Comparison of ENCODE assay signal across 8 mouse cellular contexts in the genomic region with DNA sequence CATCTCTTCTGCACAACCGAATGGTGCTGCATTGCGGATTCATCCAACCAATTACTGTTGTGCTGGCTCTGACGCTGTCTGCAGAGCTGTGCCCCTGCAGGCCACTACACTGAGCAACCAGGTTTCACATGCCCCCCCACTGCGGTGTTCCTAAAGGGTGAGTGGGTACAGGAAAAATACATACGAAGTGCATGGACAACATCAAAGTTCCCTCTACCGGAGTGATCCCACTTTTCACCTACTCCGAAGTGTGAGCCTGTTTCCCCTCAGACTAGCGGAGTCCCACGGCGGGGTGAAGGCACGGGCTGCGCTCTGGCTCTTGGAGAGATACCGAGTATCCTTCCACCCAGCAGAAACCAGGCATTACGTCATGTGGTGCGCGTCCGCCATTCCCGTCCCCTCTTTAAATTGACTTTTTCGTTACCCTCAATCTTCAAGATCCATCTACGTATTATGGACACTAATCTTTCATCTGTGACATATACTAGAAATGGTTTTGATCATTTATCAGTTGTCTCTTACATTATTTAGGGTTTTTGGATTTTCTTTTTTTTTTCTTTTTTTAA. TPM values are rescaled to one million over a fixed set of nuclear protein-coding genes. Genes with fewer than 3 reads are reported as not detected.
A peak's percentile ranks its signal among the peaks of the same experiment; 100 is the strongest.
DNase-seq lines count a peak whose midpoint lies in the region; TF ChIP-seq lines count a peak whose summit lies in the region.

No protein-coding gene starts in this region.

- H3K27me3 ChIP-seq in megakaryocyte, embryonic 14.5 days (replicated peaks) = peaks cover 11% of the 10 kb centered on the region

- peak; percentile 81 for TF ChIP-seq POLR2A in cortical plate, adult 2 months (IDR thresholded peaks at IDR 0.05; ENCODE audit: extremely low read depth, insufficient read depth, low read length)

- no peaks in the 10 kb centered on the region for H3K36me3 ChIP-seq in megakaryocyte, embryonic 14.5 days (replicated peaks; ENCODE audit: low read length)

- DNase-seq in adipocyte (ENCODE audit: low spot score) = peak; percentile 93
- DNase-seq in gastrocnemius, adult 8-10 months (ENCODE audit: low spot score in 2 of 2) = peak; percentile 65 to 76
- DNase-seq in hindlimb bud, embryonic 11.5 days (ENCODE audit: extremely low spot score, low read depth, low spot score) = peak; percentile 94
- peak; percentile 80 to 87 for DNase-seq in left cerebral cortex, adult 9 months (ENCODE audit: low spot score in 2 of 2)
- peak; percentile 91 to 94 for DNase-seq in right cerebral cortex, postnatal 10 days (ENCODE audit: low spot score in 2 of 2)
- peak; percentile 62 to 73 for DNase-seq in urinary bladder, postnatal 36 days (ENCODE audit: low spot score in 2 of 2)

- peak overlapping the region; percentile 99 for H3K27ac ChIP-seq in cortical plate, adult 2 months (ENCODE audit: insufficient read depth, low read length)

- peaks cover 5% of the 10 kb centered on the region; the same call in 1 of the 2 replicates for H3K4me1 ChIP-seq in cortical plate, adult 2 months (ENCODE audit: control insufficient read depth, insufficient read depth, low read length)
- peaks cover 52% of the 10 kb centered on the region for H3K4me1 ChIP-seq in megakaryocyte, embryonic 14.5 days

- H3K4me3 ChIP-seq in cortical plate, adult 2 months (ENCODE audit: insufficient read depth, low read length) = peak overlapping the region; percentile 79
- peak overlapping the region; percentile 95 for H3K4me3 ChIP-seq in megakaryocyte, embryonic 14.5 days (replicated peaks)

- no peak for TF ChIP-seq CTCF in cortical plate, adult 2 months (IDR thresholded peaks at IDR 0.05; ENCODE audit: extremely low read depth, insufficient read depth, low read length)

- peaks cover 4% of the 10 kb centered on the region; the same call in 1 of the 2 replicates for H3K9me3 ChIP-seq in megakaryocyte, embryonic 14.5 days

RNA-seq across cellular contexts. Expression of gene Hlcs, which starts 0.6 kb away (rescaled TPM):
- polyA plus RNA-seq in cortical plate, adult 2 months (2012; rRNA removed) = 10.2 and 10.7 TPM in 2 replicates
- 10 to 100 TPM in 2 of 4 experiments, 1 to 10 TPM in 2; 7.9 to 10.8 (median 9.8) TPM for total RNA-seq in gastrocnemius, adult 8-10 months (2022)
- 1.6 and 1.8 TPM in 2 replicates for polyA plus RNA-seq in megakaryocyte, embryonic 14.5 days (2012; ENCODE audit: insufficient read depth, low replicate concordance)

RNA-seq across cellular contexts. Expression of gene Ripply3, which starts 15.5 kb away (rescaled TPM):
- polyA plus RNA-seq in cortical plate, adult 2 months (2012; rRNA removed) = 0.21 and 0.38 TPM in 2 replicates
- total RNA-seq in gastrocnemius, adult 8-10 months (2022) = under 1 TPM; 0.49 to 0.85 (median 0.74) TPM
- polyA plus RNA-seq in megakaryocyte, embryonic 14.5 days (2012; ENCODE audit: insufficient read depth, low replicate concordance) = not detected in 2 replicates

RNA-seq across cellular contexts. Expression of gene Ttc3, which starts 57.7 kb away (rescaled TPM):
- 327 and 328 TPM in 2 replicates for polyA plus RNA-seq in cortical plate, adult 2 months (2012; rRNA removed)
- 10 to 100 TPM; 57.0 to 71.2 (median 62.4) TPM for total RNA-seq in gastrocnemius, adult 8-10 months (2022)
- polyA plus RNA-seq in megakaryocyte, embryonic 14.5 days (2012; ENCODE audit: insufficient read depth, low replicate concordance) = 1.5 and 2.1 TPM in 2 replicates

RNA-seq across cellular contexts. Expression of gene Pigp, which starts 58.9 kb away (rescaled TPM):
- polyA plus RNA-seq in cortical plate, adult 2 months (2012; rRNA removed) = 62.0 and 62.1 TPM in 2 replicates
- total RNA-seq in gastrocnemius, adult 8-10 months (2022) = 100 to 1,000 TPM; 163 to 198 (median 181) TPM
- 25.2 and 39.6 TPM in 2 replicates for polyA plus RNA-seq in megakaryocyte, embryonic 14.5 days (2012; ENCODE audit: insufficient read depth, low replicate concordance)

Comparison
In these comparisons a context has a peak if more than half of its experiments do, and no peak if none do; other contexts are left out.
1. Peak in every context shown above with its lines: DNase-seq, H3K4me3 ChIP-seq and H3K27ac ChIP-seq.
2. RNA of gene Ttc3, which starts 57.7 kb away (polyA plus RNA-seq): 327 to 328 TPM in cortical plate, adult 2 months; 1.5 to 2.1 TPM in megakaryocyte, embryonic 14.5 days; every median in the first group is over 100 times any median in the second.